Mouse (Mus musculus) gastrocnemius, postnatal 4 days (tissue): ENCODE results near the gene Lyrm7. TPM values are rescaled to one million over a fixed set of nuclear protein-coding genes. Genes with fewer than 3 reads are reported as not detected.

Experiments
- DNase-seq, 2 experiments: peaks; one replicate each; pipeline ENCODE4 v3.0.0; 2021 to 2022; ENCODE audit warnings: low spot score in 2 of 2, mixed read lengths in 2 of 2
- total RNA-seq, 2 experiments: library from RNA; stranded (reverse); gene quantifications; 2 replicates each; pipeline ENCODE4 v1.2.3; 2021

The Lyrm7 gene
- total RNA-seq, 2 experiments from 2014 or later: 12.2 to 18.9 TPM

GRCm38 (mm10) chr11:54851656-54852055 is 9.1 kb downstream of the Lyrm7 start:
- DNase-seq: no peak

- no peak for DNase-seq
Measured at GRCm38 (mm10) chr11:54849961-54850758, 10.6 kb downstream of the Lyrm7 start.

GRCm38 (mm10) chr11:54845470-54846442 is 15.0 kb downstream of the Lyrm7 start:
- DNase-seq: no peak

- no peak for DNase-seq
Measured at GRCm38 (mm10) chr11:54844959-54845358, 15.8 kb downstream of the Lyrm7 start.

GRCm38 (mm10) chr11:54844424-54844823 is 16.3 kb downstream of the Lyrm7 start:
- no peak for DNase-seq

GRCm38 (mm10) chr11:54840891-54841290 is 19.8 kb downstream of the Lyrm7 start:
- no peak for DNase-seq

- no peak for DNase-seq
Measured at GRCm38 (mm10) chr11:54839696-54840095, 21.0 kb downstream of the Lyrm7 start.

GRCm38 (mm10) chr11:54836106-54836505 is 24.6 kb downstream of the Lyrm7 start:
- DNase-seq: peak; percentile 60 to 62

- DNase-seq: no peak
Measured at GRCm38 (mm10) chr11:54834596-54834995, 26.1 kb downstream of the Lyrm7 start.

- no peak for DNase-seq
Measured at GRCm38 (mm10) chr11:54833833-54834232, 26.9 kb downstream of the Lyrm7 start.

GRCm38 (mm10) chr11:54826819-54827218 is 33.9 kb downstream of the Lyrm7 start:
- DNase-seq: no peak

- DNase-seq: no peak
Measured at GRCm38 (mm10) chr11:54825774-54826173, 34.9 kb downstream of the Lyrm7 start.

GRCm38 (mm10) chr11:54823467-54823866 is 37.2 kb downstream of the Lyrm7 start:
- no peak for DNase-seq

GRCm38 (mm10) chr11:54819489-54819888 is 41.2 kb downstream of the Lyrm7 start:
- no peak for DNase-seq

- DNase-seq: no peak
Measured at GRCm38 (mm10) chr11:54817449-54817848, 43.3 kb downstream of the Lyrm7 start.

GRCm38 (mm10) chr11:54815659-54816058 is 45.1 kb downstream of the Lyrm7 start:
- DNase-seq: no peak

GRCm38 (mm10) chr11:54812812-54813516 is 47.8 kb downstream of the Lyrm7 start:
- no peak for DNase-seq

GRCm38 (mm10) chr11:54812314-54812713 is 48.4 kb downstream of the Lyrm7 start:
- DNase-seq: no peak

- DNase-seq: no peak
Measured at GRCm38 (mm10) chr11:54811054-54811453, 49.7 kb downstream of the Lyrm7 start.

GRCm38 (mm10) chr11:54809582-54809981 is 51.1 kb downstream of the Lyrm7 start:
- no peak for DNase-seq

- DNase-seq: no peak
Measured at GRCm38 (mm10) chr11:54808177-54808576, 52.5 kb downstream of the Lyrm7 start.
